Mouse (Mus musculus) erythroblast, embryonic 14.5 days (primary cell): ENCODE measurements around the gene 4930583I09Rik.

Experiments used
- GATA1 ChIP-seq: IDR thresholded peaks from 2 replicates; pipeline ENCODE4 v1.6.1; 2012; ENCODE audit warnings: low read length, inconsistent platforms, mixed read lengths
- TAL1 ChIP-seq: IDR thresholded peaks from 3 replicates; pipeline ENCODE4 v1.6.1; 2012; ENCODE audit warnings: low read length, inconsistent platforms, mixed read lengths

- no peak for TF ChIP-seq GATA1
- no peak for TF ChIP-seq TAL1
Measured at GRCm38 (mm10) chr17:64876111-64876510, 40.2 kb upstream of the 4930583I09Rik start.
